ENCODE assay signal across 8 mouse cellular contexts in genomic region chr1:167414846-167415245, GRCm38 (mm10). TPM values are rescaled to one million over a fixed set of nuclear protein-coding genes. Genes with fewer than 3 reads are reported as not detected.
DNase-seq lines count a peak whose midpoint lies in the region; ATAC-seq lines count a peak whose summit lies in the region.

No protein-coding gene starts in this region.

- H3K27me3 ChIP-seq in intestine, embryonic 14.5 days (replicated peaks; ENCODE audit: control insufficient read depth, insufficient read depth, low read length): no peaks in the 10 kb centered on the region
- H3K27me3 ChIP-seq in intestine, embryonic 15.5 days (replicated peaks): 0 out of 2 replicates have a peak, but pooled peaks cover 6% of the 10 kb centered on the region

- H3K4me1 ChIP-seq in intestine, embryonic 14.5 days (replicated peaks; ENCODE audit: control insufficient read depth, insufficient read depth, low read length): no peaks in the 10 kb centered on the region
- H3K4me1 ChIP-seq in intestine, embryonic 15.5 days (replicated peaks): no peaks in the 10 kb centered on the region

- intact Hi-C loops in heart, postnatal 14 days (cut with DNase I): loop anchor here (2.0 to 10.0 kb wide), 4 partner anchors 222 to 480 kb away; no protein-coding TSS in a partner anchor

- H3K9ac ChIP-seq in intestine, embryonic 14.5 days (ENCODE audit: low read length): no peak overlapping the region
- H3K9ac ChIP-seq in intestine, embryonic 15.5 days: no peak overlapping the region

- DNase-seq in intestine, embryonic 14.5 days (ENCODE audit: low spot score): peak; percentile 89
- DNase-seq in brain, embryonic 18.5 days (ENCODE audit: low read depth, low spot score): peak; percentile 54
- peak; percentile 76 to 86 for DNase-seq in heart, postnatal 14 days
- DNase-seq in layer of hippocampus, postnatal 36 days: peak; percentile 64 to 76
- peak; percentile 83 for DNase-seq in mesoderm, embryonic 11.5 days (ENCODE audit: low read depth, low spot score)
- peak; percentile 16 to 61 for DNase-seq in spleen, adult 18-20 months

- H3K27ac ChIP-seq in intestine, embryonic 14.5 days (ENCODE audit: low read depth): no peak overlapping the region
- no peak overlapping the region for H3K27ac ChIP-seq in intestine, embryonic 15.5 days

- ATAC-seq in intestine, embryonic 14.5 days (replicated peaks; ENCODE audit: low FRiP score, low TSS enrichment, low read depth): no peak
- ATAC-seq in intestine, embryonic 15.5 days: no peak
- peak; percentile 65; the same call in 1 of the 2 replicates for ATAC-seq in erythroid progenitor cell, adult 5-6 weeks (replicated peaks; ENCODE audit: low FRiP score, poor library complexity, severe bottlenecking)

- no peaks in the 10 kb centered on the region for H3K9me3 ChIP-seq in intestine, embryonic 14.5 days (ENCODE audit: control insufficient read depth, low read length)
- H3K9me3 ChIP-seq in intestine, embryonic 15.5 days: no peaks in the 10 kb centered on the region

- WGBS in intestine, embryonic 14.5 days: 4% methylated on average over 7 of the region's 7 CpGs
- 3% methylated on average over 7 of the region's 7 CpGs for WGBS in intestine, embryonic 15.5 days

- H3K36me3 ChIP-seq in intestine, embryonic 14.5 days (ENCODE audit: control insufficient read depth, insufficient read depth, low read length): no peaks in the 10 kb centered on the region
- H3K36me3 ChIP-seq in intestine, embryonic 15.5 days: no peaks in the 10 kb centered on the region

- no peak overlapping the region for H3K4me2 ChIP-seq in intestine, embryonic 14.5 days (ENCODE audit: low read length)
- no peak overlapping the region for H3K4me2 ChIP-seq in intestine, embryonic 15.5 days (replicated peaks)

- no peak overlapping the region for H3K4me3 ChIP-seq in intestine, embryonic 14.5 days (ENCODE audit: low read depth, low read length)
- H3K4me3 ChIP-seq in intestine, embryonic 15.5 days (replicated peaks): no peak overlapping the region

RNA-seq across cellular contexts. Expression of gene Mgst3, which starts 21.2 kb away (rescaled TPM):
- polyA plus RNA-seq in intestine, embryonic 14.5 days (2014; fragmentation: Nextera tagmentation; extraction: Ambion mirVana): 179 and 217 TPM in 2 replicates
- polyA plus RNA-seq in intestine, embryonic 15.5 days (2015; fragmentation: Nextera tagmentation; extraction: Ambion mirVana): 247 and 298 TPM in 2 replicates
- total RNA-seq in erythroid progenitor cell, adult 5-6 weeks (2015; ENCODE audit: low replicate concordance): 406 and 410 TPM in 2 replicates
- total RNA-seq in erythroid progenitor cell, adult 5-6 weeks (2017; ENCODE audit: low replicate concordance): 298 and 328 TPM in 2 replicates
- total RNA-seq in heart, postnatal 14 days (2021): 100 to 1,000 TPM; 217 to 220 TPM
- 10 to 100 TPM; 68.7 to 70.9 TPM for total RNA-seq in layer of hippocampus, postnatal 36 days (2021)

RNA-seq across cellular contexts. Expression of gene Lrrc52, which starts 51.7 kb away (rescaled TPM):
- not detected in 2 replicates for polyA plus RNA-seq in intestine, embryonic 14.5 days (2014; fragmentation: Nextera tagmentation; extraction: Ambion mirVana)
- not detected in 2 replicates for polyA plus RNA-seq in intestine, embryonic 15.5 days (2015; fragmentation: Nextera tagmentation; extraction: Ambion mirVana)
- total RNA-seq in erythroid progenitor cell, adult 5-6 weeks (2015; ENCODE audit: low replicate concordance): not detected in 2 replicates
- total RNA-seq in erythroid progenitor cell, adult 5-6 weeks (2017; ENCODE audit: low replicate concordance): not detected in 2 replicates
- total RNA-seq in heart, postnatal 14 days (2021): 1 to 10 TPM; 2.0 to 2.5 TPM
- total RNA-seq in layer of hippocampus, postnatal 36 days (2021): not detected

Comparison
In these comparisons a context has a peak if more than half of its experiments do, and no peak if none do; other contexts are left out.
1. DNase-seq: peak in every context shown above with its lines; median percentile 89 in intestine, embryonic 14.5 days; 83 in mesoderm, embryonic 11.5 days; 81 in heart, postnatal 14 days; 70 in layer of hippocampus, postnatal 36 days; 54 in brain, embryonic 18.5 days; 38 in spleen, adult 18-20 months.